Mouse (Mus musculus) neural tube, embryonic 11.5 days (tissue): ENCODE results near the gene Apeh. TPM values are rescaled to one million over a fixed set of nuclear protein-coding genes. Genes with fewer than 3 reads are reported as not detected.
"Not testable (repeated sequence)": the region's sequence is repeated elsewhere in the genome, so short reads cannot be mapped to it uniquely, and the experiment has no call there.

Source experiments
- ATAC-seq: fragments of 200-750 bp; cut with Nextera tagmentation; 2 replicates; pipeline ENCODE4 v1.8.0; 2017; ENCODE audit warnings: moderate number of reproducible peaks, mild to moderate bottlenecking, moderate TSS enrichment, moderate library complexity; ENCODE audit not compliant: insufficient read depth, low FRiP score, low TSS enrichment
- DNase-seq: peaks from one replicate; pipeline ENCODE4 v3.0.0-alpha.2; 2015; ENCODE audit warnings: low spot score
- H3K27ac ChIP-seq: fragments of 300-500 bp; sonication (generic); 2 replicates; pipeline ENCODE4 v1.5.1; 2014; ENCODE audit warnings: low read depth, mild to moderate bottlenecking, low read length
- H3K27me3 ChIP-seq: fragments of 300-500 bp; sonication (generic); 2 replicates; pipeline ENCODE4 v1.6.1; 2014; ENCODE audit warnings: mild to moderate bottlenecking, low read length, mixed read lengths; ENCODE audit not compliant: control insufficient read depth, insufficient read depth
- H3K36me3 ChIP-seq: fragments of 300-500 bp; sonication (generic); 2 replicates; pipeline ENCODE4 v1.6.1; 2014; ENCODE audit warnings: mild to moderate bottlenecking, low read length, moderate library complexity, mixed read lengths; ENCODE audit not compliant: control insufficient read depth, insufficient read depth
- H3K4me1 ChIP-seq: fragments of 300-500 bp; sonication (generic); 2 replicates; pipeline ENCODE4 v1.6.1; 2014; ENCODE audit warnings: low read length, mixed read lengths; ENCODE audit not compliant: control insufficient read depth, insufficient read depth
- H3K4me2 ChIP-seq: fragments of 300-500 bp; sonication (generic); 2 replicates; pipeline ENCODE4 v1.6.1; 2014; ENCODE audit warnings: low read depth, mild to moderate bottlenecking, moderate library complexity
- H3K4me3 ChIP-seq: fragments of 300-500 bp; sonication (generic); 2 replicates; pipeline ENCODE4 v1.5.1; 2014; ENCODE audit warnings: low read depth, low read length
- H3K9ac ChIP-seq: fragments of 300-500 bp; sonication (generic); 2 replicates; pipeline ENCODE4 v1.6.1; 2014; ENCODE audit warnings: mild to moderate bottlenecking, low read length
- H3K9me3 ChIP-seq: fragments of 300-500 bp; sonication (generic); 2 replicates; pipeline ENCODE4 v1.6.1; 2016; ENCODE audit warnings: low read length; ENCODE audit not compliant: control insufficient read depth
- WGBS: fragments of 180-500 bp; shearing (Covaris S2); extraction: QIAGEN DNeasy Blood & Tissue Kit; methylation state at CpG from one replicate; pipeline ENCODE4 v1.1.7; 2014; 5-methylcytosine and 5-hydroxymethylcytosine counted together
- polyA plus RNA-seq: library from polyadenylated mRNA; unstranded; fragments of >200 nt; fragmentation: Nextera tagmentation; extraction: Ambion mirVana; gene quantifications from 2 replicates; pipeline ENCODE4 v1.2.1, GENCODE M21; 2014

Apeh gene
- polyA plus RNA-seq, 1 experiment from 2014 or later = 62.7 TPM

GRCm38 (mm10) chr9:108136225-108136624 is 41.8 kb upstream of the Apeh start:
- Histone ChIP-seq H3K9ac (no peak overlapping the region), H3K4me3 (no peak overlapping the region), H3K4me2 (no peak overlapping the region), H3K36me3 (no peaks in the 10 kb centered on the region; the same call in 1 of the 2 replicates), H3K27ac (no peak overlapping the region), H3K4me1 (no peaks in the 10 kb centered on the region), H3K9me3 (no peaks in the 10 kb centered on the region), H3K27me3 (no peaks in the 10 kb centered on the region)
- 43% methylated on average over 1 of the region's 1 CpGs for WGBS
- DNase-seq (no peak), ATAC-seq (no peak)

GRCm38 (mm10) chr9:108135679-108136078 is 41.3 kb upstream of the Apeh start:
- not testable (repeated sequence) for ATAC-seq, DNase-seq, H3K27me3 ChIP-seq, H3K27ac ChIP-seq, H3K36me3 ChIP-seq, H3K9ac ChIP-seq, H3K4me3 ChIP-seq, H3K4me2 ChIP-seq, H3K9me3 ChIP-seq, H3K4me1 ChIP-seq
- WGBS = 96% methylated on average over 3 of the region's 3 CpGs

DNA sequence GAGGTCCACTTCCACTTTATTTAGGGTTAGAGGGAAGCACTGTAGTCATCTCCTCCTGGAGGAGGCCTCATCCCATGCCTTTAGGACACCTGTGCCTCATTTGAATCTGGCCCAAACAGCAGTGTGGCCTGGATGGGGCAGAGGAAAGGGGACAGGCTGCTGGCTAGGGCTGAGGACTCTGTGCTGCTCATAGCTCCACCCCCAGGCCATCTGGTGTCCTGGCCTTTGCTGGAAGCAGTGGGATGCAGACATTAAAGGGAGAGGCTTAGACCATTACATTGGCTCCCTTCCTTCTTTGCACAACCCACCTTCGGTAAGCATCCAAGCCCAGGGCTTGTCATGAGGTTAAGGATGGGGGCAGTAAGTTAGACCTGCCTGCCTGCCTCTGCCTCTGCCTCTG is 39.1 kb upstream of the Apeh start:
- H3K4me3 ChIP-seq = no peak overlapping the region
- H3K9me3 ChIP-seq = no peaks in the 10 kb centered on the region
- no peaks in the 10 kb centered on the region for H3K36me3 ChIP-seq
- no peak overlapping the region for H3K4me2 ChIP-seq
- no peak overlapping the region for H3K9ac ChIP-seq
- no peaks in the 10 kb centered on the region for H3K27me3 ChIP-seq
- DNase-seq = no peak
- no peak overlapping the region for H3K27ac ChIP-seq
- H3K4me1 ChIP-seq = no peaks in the 10 kb centered on the region
- no peak for ATAC-seq
- 56% methylated on average over 1 of the region's 1 CpGs for WGBS

- 95% methylated on average over 3 of the region's 3 CpGs for WGBS
- DNase-seq (no peak), ATAC-seq (no peak)
- no peaks in the 10 kb centered on the region for H3K36me3 ChIP-seq
- no peaks in the 10 kb centered on the region for H3K27me3 ChIP-seq
- H3K27ac ChIP-seq = no peak overlapping the region
- H3K4me3 ChIP-seq = no peak overlapping the region
- no peak overlapping the region for H3K4me2 ChIP-seq
- H3K4me1 ChIP-seq = no peaks in the 10 kb centered on the region
- no peak overlapping the region for H3K9ac ChIP-seq
- no peaks in the 10 kb centered on the region for H3K9me3 ChIP-seq
These were observed 38.0 kb upstream of the Apeh start for GRCm38 (mm10) chr9:108132373-108132772.

DNA sequence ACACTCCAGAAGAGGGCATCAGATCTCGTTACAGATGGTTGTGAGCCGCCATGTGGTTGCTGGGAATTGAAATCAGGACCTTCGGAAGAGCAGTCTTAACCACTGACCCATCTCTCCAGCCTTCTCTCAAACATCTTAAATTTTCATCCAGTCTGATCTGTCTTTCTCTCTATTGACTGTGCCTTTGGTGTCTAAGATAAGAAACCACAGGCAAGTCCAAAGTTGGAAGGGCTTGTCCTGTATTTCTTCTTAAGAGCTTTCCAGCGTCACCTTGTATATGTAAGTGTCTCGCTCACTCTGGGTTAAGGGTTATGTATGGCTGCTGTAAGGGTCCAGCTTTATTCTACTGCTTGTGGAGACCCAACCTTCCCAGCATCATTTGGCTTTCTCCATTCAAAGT is 37.1 kb upstream of the Apeh start:
- Histone ChIP-seq H3K36me3 (no peaks in the 10 kb centered on the region), H3K9me3 (no peaks in the 10 kb centered on the region), H3K4me2 (no peak overlapping the region), H3K27ac (no peak overlapping the region), H3K4me3 (no peak overlapping the region), H3K9ac (no peak overlapping the region), H3K4me1 (no peaks in the 10 kb centered on the region), H3K27me3 (no peaks in the 10 kb centered on the region)
- WGBS = 88% methylated on average over 5 of the region's 5 CpGs
- ATAC-seq (no peak), DNase-seq (no peak)

- no peak overlapping the region for H3K4me3 ChIP-seq
These were observed 34.9 kb upstream of the Apeh start for GRCm38 (mm10) chr9:108129042-108129948.

GRCm38 (mm10) chr9:108128248-108128647 is 33.8 kb upstream of the Apeh start:
- peaks cover 2% of the 10 kb centered on the region; the same call in 1 of the 2 replicates for H3K36me3 ChIP-seq
- no peak overlapping the region for H3K27ac ChIP-seq
- H3K4me2 ChIP-seq = no peak overlapping the region
- ATAC-seq (no peak), DNase-seq (no peak)
- H3K9me3 ChIP-seq = no peaks in the 10 kb centered on the region
- H3K4me3 ChIP-seq = no peak overlapping the region
- no peak overlapping the region for H3K9ac ChIP-seq
- H3K27me3 ChIP-seq = no peaks in the 10 kb centered on the region
- 88% methylated on average over 11 of the region's 11 CpGs for WGBS
- no peaks in the 10 kb centered on the region for H3K4me1 ChIP-seq

More at GRCm38 (mm10) chr9:108129042-108129948, 34.9 kb upstream of the Apeh start:
- H3K9me3 ChIP-seq = no peaks in the 10 kb centered on the region
- no peaks in the 10 kb centered on the region for H3K4me1 ChIP-seq
- DNase-seq (no peak), ATAC-seq (no peak)
- H3K4me2 ChIP-seq = no peak overlapping the region
- H3K9ac ChIP-seq = no peak overlapping the region
- H3K27me3 ChIP-seq = no peaks in the 10 kb centered on the region
- H3K36me3 ChIP-seq = peaks cover 2% of the 10 kb centered on the region; the same call in 1 of the 2 replicates
- no peak overlapping the region for H3K27ac ChIP-seq
- 86% methylated on average over 13 of the region's 13 CpGs for WGBS

- H3K4me2 ChIP-seq = no peak overlapping the region
- H3K9me3 ChIP-seq = no peaks in the 10 kb centered on the region
- H3K4me3 ChIP-seq = no peak overlapping the region
- no peak overlapping the region for H3K27ac ChIP-seq
- DNase-seq (no peak), ATAC-seq (no peak)
- peaks cover 2% of the 10 kb centered on the region; the same call in 1 of the 2 replicates for H3K36me3 ChIP-seq
- WGBS = 81% methylated on average over 17 of the region's 17 CpGs
- no peaks in the 10 kb centered on the region for H3K27me3 ChIP-seq
- H3K9ac ChIP-seq = no peak overlapping the region
- H3K4me1 ChIP-seq = no peaks in the 10 kb centered on the region
These were observed 32.2 kb upstream of the Apeh start for GRCm38 (mm10) chr9:108126436-108127180.
